Mouse (Mus musculus) bone marrow macrophage, adult 2 months (primary cell): Measurements from ENCODE around the gene Vcl.

Source experiments
- CTCF ChIP-seq: IDR thresholded peaks from 2 replicates; pipeline ENCODE4 v1.5.1; 2012; ENCODE audit warnings: low read depth, mild to moderate bottlenecking, low read length, moderate library complexity
- POLR2A ChIP-seq: IDR thresholded peaks from 2 replicates; pipeline ENCODE4 v1.6.1; 2012; ENCODE audit warnings: mild to moderate bottlenecking, low read depth, low read length, borderline replicate concordance

GRCm38 (mm10) chr14:20973821-20974220 lies 44.6 kb downstream of the Vcl start:
- TF ChIP-seq POLR2A (no peak), CTCF (no peak)
